Mouse (Mus musculus): ENCODE results near the gene Cd248.

Cd248 gene

DNA sequence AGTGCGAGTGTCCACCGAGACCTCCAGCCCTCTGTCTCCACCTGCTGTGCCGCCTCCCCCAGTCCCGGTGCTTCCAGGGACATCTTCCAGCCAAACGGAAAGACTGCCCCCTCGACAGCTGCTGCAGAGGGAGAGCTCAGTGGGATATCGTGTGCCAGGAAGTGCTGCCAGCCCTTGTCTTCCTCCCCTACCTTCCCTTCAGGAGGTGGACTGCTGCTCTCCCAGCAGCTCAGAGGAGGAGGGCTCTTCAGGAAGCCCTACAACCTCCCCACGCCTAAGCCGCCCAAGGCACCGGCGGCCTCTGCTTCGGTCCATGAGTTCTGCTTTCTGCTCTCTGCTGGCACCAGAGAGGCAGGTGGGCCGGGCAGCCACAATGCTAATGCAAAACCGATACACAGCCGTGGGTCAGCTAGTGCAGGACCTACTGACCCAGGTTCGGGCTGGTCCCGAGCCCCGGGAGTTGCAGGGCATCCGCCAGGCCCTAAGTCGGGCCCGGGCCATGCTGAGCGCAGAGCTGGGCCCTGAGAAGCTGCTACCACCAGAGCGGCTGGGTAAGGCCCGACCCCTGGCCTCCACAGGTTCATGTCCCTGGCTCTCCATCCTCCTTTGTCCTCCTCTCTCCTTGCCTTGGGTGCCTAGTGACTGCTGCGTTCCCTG is 15.6 kb upstream of the Cd248 start:
- DNase-seq: no peak

DNA sequence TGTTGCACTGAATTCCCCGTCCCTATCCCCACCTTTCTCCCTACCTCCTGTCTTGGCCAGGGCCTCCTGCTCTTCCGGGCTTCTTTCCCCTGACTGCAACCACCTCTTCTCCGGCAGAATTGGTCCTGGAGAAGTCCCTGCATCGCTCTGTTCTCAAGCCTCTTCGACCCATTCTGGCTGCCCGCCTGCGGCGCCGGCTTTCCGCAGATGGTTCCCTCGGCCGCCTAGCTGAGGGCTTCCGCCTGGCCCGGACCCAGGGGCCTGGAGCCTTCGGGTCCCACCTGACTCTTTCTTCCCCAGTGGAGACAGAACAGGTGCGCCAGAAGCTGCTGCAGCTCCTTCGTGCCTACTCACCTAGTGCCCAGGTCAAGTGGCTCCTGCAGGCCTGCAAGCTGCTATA is 15.0 kb upstream of the Cd248 start:
- DNase-seq: no peak

DNA sequence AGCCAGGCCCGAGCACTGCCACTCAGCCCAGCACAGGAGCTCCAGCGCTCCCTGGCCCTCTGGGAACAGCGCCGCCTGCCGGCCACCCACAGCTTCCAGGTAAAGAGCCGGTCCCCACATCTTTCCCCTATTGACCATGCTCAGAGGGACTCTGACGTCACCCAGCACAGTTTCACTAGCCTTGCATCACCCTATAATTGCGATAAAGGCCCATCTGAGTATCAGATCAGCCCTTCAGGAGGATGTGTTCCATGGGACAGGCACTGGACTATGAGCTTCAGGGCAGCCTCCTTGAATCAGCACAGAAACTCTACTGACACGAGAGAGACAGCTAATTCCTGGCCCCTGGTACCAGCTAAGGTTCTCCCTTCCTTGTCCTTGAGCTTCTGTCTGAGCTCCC is 14.0 kb upstream of the Cd248 start:
- DNase-seq: peak; percentile 73

DNA sequence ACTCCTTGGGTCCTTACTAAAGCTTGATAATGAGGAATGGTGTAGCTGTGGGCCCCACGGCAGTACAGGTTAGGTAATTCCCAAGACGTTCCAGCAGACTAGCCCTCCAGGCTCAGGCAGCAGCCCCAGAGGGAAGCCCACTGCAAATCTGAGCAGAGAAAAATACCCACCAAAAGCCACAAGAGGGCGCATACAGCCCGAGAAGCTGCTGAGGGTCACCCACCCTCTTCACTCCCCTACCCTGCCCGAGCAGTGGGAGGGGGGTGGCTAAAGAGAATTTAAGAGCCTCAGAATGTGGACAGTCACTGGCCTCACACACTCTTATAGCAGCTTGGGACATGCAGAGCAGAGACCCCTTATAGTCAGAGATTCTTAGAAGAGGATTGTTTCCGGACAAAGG is 11.6 kb upstream of the Cd248 start:
- peak; percentile 85 for DNase-seq

DNA sequence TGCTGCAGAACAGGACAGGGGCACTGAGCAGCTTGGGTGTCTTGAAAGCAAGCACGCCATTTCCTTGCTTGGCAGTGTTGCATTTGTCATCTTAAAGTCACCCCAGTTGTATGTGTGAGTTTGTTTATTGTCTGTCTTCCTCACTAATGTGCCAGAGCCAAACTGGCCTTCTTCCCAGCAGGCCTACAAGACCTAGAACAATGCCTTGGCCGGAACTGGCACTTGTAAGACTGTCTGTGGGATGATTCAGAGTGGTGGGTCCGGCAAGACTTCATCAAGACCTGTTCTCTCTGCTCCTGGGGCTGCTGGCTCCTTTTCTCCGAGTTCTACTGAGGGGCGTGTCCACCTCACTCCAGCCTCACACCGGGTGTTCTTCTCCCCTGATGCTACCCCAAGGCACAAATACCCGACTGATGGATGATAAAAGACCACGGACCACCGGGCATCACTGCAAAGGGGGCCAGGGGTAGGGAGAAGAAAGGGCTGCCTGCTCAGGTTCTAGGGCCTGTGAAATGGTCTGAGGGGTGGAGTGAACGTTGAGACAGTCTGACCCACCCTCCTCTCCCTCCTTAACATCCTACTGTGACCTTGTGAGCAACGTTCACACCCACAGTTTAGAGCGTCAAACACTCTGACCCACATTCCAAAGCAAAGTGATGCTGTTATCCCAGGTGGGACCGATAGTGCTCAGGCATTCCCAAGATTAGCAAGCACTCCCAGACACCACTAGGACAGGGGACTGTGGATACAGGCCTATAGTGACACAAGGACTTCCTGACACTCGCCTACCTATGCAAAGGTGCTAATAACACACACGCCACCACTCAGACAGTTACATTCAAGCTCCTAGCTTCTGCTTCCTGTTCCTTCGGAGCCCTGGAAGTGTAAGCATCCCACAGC is 9.8 kb upstream of the Cd248 start:
- no peak for DNase-seq

DNA sequence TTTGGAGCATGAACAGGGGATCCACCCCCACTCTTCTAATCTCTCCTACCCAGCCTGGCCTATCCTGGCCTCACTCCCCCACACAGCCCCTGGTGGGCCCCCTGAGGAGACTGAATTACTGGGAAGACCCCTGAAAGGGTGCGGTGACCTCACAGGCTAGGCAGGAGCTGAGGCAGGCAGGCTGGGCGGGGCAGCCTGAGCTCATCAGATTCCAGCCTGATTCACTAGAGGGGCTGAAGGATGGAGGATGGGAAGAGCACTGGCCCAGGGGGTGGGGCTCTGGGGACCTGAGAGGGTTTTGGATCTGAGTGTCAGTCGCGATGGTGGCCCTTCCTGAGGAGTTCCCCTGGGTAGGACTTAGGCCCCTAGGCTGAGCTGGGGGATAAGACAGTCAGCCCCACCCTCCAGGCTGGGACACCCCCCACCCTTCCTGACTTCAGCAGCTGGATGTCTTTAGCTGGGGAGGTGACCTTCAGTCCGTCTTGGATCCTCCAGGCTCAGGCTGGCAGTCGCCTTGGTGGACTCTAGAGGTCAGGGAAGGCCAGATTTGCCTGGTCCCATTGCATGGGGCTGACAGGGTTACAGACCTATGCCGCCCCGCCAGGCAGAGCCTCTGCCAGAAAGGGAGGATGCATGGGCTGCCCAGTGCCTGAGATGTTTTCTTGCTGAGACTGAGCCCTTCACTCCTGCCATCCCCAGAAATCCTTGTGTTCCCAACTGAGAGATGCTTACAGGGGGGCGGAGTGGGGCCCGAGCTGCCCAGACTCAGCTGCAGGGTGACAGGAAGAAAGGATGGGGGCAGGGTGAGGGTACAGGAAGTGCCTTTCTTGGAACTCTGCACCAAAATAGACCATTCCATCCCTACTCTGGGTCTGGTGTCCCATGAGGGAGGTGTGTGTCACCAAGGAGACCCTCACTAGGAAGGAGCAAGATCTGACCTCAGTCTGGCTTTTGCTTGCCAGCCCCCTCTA is 8.8 kb upstream of the Cd248 start:
- peak; percentile 67 for DNase-seq

DNA sequence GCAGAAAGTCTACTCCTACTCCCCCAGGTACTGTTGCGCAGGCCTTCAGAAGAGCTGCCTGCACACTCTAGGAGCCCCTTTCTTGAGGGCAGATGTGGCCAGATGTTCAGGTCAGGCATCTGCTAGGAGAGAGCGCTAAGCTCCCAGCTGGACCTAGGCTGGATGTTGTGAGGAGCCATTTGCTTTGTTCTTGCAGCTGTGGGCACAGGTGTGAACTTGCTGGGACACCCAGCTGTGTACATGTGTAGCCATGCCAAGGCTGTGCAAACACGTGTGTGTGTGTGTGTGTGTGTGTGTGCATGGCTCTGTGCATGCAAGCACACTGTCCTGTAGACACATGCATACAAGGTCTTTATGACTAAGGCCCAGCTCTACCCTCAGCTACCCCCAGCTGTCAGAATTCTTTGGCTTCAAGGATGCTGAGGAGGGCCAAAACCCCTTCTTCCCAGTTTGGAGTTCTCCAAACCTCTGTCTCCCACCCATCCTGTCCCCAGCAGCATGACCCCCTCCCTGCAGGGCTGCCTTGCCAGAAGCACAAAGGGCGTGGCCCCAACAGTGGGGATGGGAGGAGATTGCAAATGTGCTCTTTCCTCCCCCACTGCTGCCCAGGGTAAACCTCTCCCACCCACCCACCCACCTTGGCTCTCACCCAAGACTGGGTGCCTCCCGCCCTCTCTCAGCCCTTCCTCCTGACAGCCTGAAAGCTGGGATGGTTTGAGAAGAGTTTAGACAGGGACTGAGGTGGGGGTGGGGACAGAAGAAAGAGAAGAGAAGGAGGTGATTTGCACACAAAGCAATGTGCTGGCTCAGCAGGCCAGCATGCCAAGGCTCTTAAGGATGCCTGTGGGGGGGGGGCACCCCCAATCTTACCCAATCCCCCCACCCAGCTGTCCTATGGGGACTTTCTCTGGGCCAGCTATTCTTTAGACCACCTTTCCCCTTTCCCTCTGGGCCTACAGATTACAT is 7.2 kb upstream of the Cd248 start:
- DNase-seq: peak; percentile 16

DNA sequence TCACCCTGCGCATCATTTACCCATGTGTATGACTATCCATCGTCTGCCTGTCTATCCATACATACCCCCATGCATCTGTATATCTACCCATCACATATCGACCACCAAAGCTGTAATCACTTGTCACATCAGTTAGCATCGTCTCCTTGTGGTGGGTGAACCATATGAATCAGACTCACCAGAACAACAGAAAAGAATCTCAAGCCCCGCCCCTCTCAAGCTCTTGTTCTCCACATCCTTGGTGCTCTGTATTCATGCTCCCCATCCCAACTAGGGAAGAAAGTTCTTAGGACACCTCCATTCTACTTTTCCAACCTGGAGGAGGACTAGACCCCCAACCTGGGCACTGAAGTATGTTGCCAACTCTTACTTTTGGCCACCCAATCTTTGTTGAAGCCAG is 5.8 kb upstream of the Cd248 start:
- DNase-seq: no peak

DNA sequence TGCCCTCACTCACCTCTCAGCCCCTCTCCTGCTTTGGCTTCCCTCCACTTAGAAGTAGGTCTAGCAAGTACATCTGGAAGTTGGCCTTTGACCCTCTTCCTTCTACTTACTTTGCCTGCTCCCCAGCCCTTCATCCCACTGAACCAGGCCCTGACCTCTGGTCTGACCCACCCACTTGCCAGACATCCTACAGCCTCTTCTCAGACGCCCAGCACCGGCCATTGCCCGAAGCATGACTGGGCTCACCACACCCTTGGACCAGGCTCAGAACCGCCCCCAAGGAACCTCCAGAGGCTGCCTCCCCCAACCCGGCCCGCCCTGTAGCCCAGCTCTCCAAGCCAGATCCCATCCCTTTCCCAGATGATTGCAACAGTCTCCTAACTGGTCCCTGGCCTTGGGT is 5.4 kb upstream of the Cd248 start:
- DNase-seq: peak; percentile 29

DNA sequence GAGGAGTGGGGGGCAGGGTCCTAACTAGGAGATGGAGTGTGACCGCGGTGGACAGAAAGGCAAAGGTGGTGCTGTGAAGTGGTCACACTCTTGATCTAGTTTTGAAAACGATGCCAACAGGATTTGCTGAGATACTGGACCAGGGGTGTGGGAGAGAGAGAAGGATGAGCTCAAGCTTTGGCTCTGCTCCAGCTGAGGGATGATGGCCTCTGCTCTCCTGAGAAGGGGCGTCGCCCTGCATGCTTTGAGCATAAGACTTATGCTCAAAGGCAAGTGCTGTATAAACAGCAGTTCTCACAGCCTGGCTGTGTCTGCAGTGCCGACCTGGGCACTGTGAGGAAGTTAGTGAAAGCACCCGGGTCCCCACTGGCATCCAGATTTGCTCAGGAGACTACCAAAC is 2.8 kb upstream of the Cd248 start:
- no peak for DNase-seq

DNA sequence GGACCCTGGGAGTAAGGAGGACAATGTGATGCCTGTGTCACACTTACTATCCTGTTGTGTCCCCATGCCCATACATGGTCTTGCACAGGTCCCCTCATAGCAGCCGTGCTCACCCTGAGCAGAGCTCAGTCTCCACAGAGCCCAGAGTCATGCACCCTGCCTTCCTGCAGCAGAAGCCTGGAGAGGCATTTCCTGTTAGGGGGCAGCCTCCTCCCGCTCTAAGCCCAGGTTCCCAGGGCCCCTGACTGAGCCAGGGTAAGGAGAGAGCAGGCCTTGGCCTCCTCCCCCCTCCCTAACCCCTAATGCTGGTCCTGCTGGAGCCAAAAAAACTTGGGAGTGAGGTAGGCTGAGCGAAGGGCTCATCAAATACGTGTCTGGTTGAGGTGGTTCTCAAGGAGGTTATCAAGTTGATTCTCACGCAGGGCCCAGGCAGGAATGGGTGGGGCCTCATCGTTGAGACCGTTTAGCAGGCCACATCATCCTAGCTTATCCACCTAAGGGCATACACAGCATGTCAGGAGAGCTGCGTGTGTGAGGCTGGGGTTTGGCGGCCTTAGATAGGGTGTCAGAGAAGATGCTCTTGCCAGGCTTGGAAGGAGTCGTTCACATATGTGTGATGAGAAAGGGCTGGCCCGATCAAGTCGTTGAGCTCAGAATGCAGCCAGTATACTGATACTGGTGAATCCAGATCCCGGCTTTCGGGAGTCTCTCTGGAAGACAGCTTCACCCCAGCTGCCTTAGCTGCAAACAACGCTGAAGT is 658 bp upstream of the Cd248 start:
- peak; percentile 52 for DNase-seq

DNA sequence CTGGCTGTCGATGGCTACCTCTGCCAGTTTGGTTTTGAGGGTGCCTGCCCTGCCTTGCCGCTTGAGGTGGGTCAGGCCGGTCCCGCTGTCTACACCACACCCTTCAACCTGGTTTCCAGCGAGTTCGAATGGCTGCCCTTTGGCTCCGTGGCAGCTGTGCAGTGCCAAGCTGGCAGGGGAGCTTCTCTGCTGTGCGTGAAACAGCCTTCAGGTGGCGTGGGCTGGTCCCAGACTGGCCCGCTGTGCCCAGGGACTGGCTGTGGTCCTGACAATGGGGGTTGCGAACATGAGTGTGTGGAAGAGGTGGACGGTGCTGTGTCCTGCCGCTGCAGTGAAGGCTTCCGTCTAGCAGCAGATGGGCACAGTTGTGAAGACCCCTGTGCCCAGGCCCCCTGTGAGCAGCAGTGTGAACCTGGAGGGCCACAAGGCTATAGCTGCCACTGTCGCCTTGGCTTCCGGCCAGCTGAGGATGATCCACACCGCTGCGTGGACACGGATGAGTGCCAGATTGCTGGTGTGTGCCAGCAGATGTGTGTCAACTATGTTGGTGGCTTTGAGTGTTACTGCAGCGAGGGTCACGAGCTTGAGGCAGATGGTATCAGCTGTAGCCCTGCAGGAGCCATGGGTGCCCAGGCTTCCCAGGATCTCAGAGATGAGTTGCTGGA is 824 bp downstream of the Cd248 start:
- DNase-seq: peak; percentile 12

DNA sequence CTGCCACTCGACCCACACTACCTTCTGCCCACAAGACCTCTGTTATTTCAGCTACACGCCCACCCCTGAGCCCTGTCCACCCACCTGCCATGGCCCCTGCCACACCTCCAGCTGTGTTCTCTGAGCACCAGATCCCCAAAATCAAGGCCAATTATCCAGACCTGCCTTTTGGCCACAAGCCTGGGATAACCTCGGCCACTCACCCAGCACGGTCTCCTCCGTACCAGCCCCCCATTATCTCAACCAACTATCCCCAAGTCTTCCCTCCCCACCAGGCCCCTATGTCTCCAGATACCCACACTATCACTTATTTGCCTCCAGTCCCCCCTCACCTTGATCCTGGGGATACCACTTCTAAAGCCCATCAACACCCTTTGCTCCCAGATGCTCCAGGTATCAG is 1.6 kb downstream of the Cd248 start:
- DNase-seq: no peak

DNA sequence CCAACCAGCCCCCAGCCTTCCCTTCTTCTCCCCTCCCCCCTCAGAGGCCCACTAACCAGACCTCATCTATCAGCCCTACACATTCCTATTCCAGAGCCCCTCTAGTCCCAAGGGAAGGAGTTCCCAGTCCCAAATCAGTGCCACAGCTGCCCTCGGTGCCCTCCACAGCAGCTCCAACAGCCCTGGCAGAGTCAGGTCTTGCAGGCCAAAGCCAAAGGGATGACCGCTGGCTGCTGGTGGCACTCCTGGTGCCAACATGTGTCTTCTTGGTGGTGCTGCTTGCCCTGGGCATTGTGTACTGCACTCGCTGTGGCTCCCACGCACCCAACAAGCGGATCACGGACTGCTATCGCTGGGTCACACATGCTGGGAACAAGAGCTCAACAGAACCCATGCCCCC is 2.1 kb downstream of the Cd248 start:
- DNase-seq: no peak

DNA sequence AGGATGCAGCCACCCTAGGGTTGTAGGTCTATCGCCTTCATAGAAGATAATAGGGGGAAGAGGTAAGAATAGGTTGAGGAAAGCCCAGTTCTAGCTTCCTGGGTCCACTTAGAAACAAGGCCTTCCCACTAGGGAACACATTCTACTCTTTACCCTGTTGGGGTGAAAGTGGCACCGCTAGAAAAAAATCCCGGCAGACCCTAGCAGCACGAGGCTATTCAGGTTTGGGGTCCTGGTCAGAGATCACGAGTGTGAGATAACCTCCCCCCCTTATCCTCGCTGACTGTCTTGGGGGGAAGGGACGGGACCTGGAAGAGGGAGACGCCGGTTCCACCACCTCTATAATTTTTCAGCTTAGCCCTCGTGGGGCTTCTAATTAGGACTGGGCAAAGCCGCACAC is 3.2 kb downstream of the Cd248 start:
- DNase-seq: no peak

DNA sequence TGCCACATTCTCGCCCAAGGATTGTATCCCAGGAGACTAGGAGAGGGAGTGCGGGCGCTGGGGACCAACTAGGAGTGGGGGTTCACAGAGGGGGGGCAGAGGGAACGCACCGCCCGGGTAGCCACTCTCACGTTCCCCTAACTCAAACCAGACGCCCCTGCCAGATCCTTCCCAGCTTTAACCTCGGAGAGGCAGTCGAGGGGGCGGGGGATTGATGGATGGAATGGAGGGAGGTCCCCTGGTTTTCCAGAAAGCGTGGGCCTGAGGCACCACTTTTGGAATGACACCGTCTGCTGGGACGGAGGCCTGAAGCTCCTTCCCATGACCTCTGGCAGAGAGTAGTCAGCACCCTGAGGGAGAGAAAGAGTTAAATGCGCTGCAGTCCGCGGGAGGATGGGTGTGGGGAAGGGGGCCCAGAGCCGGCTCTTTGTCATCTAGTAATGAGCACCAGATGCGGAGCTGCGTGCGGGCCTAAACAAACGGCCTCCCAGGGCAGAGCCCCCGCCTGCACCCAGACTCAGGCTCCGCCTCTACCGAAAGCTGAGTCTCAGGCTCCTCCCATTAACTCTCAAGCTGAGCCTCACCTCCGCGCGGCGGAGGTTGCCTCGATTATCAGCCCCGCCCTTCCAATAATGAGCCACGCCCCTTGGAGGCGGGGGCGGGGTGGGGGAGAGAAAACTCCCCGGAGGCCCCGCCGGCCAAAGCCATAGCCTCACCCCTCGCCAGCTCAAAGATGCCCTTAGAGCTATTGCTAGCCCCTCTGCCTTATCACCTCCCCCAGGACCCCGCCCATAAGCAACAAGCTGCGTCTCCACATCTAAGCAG is 3.9 kb downstream of the Cd248 start:
- peak; percentile 97 for DNase-seq

DNA sequence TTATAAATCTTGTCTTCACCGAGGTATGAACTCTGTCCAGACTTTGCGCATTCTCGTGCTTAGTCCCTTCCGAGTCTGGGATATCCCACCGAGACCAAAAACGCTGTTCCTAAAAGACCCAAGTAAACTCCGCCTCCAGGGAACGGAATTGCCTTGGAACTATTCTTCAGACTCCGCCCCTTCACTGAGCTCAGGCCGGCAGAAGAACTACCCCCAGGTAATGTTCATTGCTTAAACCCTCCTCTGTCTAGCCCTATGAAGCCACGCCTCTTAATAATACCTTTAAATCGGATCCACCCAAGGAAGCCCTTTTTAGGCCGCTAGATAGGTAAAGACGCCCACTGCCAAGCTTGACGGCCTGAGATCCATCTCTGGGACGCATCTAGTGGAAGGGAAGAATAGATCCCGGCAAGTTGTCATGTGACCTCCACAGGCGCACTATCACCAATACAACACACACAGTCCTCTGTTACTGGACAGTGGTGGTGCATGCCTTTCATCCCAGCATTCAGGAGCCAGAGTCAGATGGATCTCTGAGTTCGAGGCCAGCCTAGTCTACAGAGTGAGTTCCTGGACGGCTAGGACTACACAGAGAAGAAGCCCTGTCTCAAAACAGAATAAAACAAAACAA is 4.6 kb downstream of the Cd248 start:
- DNase-seq: peak; percentile 86

DNA sequence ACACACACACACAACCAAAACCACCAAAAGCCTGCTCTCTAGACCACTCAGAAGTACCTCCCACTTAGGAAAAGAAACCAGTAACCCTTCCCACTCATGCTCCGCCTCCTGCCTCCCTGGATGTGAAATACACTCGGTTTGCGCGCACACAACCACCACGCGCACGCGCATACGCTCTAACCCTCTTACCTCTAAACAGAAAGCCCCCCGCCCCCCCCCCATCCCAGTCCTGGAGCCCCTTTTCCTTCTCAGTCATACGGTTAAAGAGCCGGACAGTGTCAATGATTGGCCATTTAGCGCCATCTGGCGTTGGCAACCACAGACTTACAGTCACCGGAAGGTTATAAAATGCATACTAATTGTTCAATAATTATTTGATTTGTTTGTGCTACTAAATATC is 5.2 kb downstream of the Cd248 start:
- peak; percentile 91 for DNase-seq

DNA sequence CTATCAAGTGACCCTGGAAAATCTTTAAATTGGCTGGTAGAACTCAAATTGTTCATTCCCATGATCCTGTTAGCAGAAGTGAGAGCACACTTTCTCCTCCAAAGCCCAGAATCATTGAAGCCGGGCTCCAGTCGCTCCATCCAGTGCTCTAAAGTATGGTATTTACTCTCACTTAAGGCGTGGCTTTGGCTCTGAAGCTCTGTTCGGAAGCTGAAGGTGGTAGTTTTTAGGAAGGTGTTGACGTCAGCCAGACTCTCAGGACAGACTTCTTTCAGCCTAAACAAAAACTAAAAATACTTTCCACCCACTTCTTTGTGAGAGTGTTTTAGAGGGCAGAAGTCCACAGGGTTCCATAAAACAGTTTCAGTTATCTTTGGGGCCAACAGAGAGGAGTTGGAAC is 5.6 kb downstream of the Cd248 start:
- no peak for DNase-seq
